In the genomic region with DNA sequence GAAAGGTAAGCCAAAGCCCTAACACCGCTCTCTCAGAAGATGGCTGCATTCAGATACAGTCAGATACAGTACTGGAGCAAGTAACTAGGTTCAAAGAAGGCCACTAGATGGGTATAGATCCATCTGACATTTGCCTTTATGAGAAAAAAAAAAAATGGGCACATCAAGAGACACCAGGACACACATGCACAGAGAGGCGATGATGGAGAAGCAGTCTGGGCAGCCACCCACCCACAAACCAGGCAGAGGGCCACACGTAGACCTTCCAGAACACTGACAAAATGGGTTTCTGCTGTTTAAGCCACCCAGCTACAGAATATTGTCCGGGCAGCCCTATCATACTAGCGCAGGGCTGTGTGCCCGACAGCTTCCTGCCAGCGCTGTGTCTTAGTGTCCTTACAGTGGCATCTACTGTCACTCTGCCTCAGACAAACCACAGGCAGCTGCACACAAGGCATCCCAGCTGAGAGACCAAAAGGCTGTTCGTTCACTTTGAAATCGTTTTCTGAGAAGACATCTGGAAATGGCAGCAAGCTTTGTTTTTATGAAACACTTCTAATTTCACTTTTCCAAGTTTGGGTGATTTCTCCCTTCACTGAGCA, we compare ENCODE assay signal across 13 mouse cellular contexts.
A peak's percentile ranks its signal among the peaks of the same experiment; 100 is the strongest.
DNase-seq lines count a peak whose midpoint lies in the region; ATAC-seq and TF ChIP-seq lines count a peak whose summit lies in the region.
"Had no signal": no experiment of that assay in that cellular context is flagged by ENCODE, and none has a peak within 500 bp of the region (broad histone marks: within the 10 kb centered on the region; RNA-seq: fewer than 3 reads in every experiment).

No protein-coding gene starts in this region.

- 90% methylated on average over 9 of the region's 9 CpGs for WGBS in hindbrain, embryonic 13.5 days
- 76% methylated on average over 9 of the region's 9 CpGs for WGBS in hindbrain, postnatal 0 days

- H3K27me3 ChIP-seq in hindbrain, embryonic 13.5 days, result no peaks in the 10 kb centered on the region
- no peaks in the 10 kb centered on the region for H3K27me3 ChIP-seq in hindbrain, postnatal 0 days (ENCODE audit: insufficient read depth, low read length)
- H3K27me3 ChIP-seq: embryonic facial prominence, embryonic 12.5 days; neural tube, embryonic 15.5 days had no signal

- peaks cover 3% of the 10 kb centered on the region; the same call in 1 of the 2 replicates for H3K4me1 ChIP-seq in hindbrain, embryonic 13.5 days (replicated peaks)
- no peaks in the 10 kb centered on the region for H3K4me1 ChIP-seq in hindbrain, postnatal 0 days (ENCODE audit: insufficient read depth, low read length)
- H3K4me1 ChIP-seq: embryonic facial prominence, embryonic 12.5 days; neural tube, embryonic 15.5 days had no signal

- no peak for TF ChIP-seq CTCF in hindbrain, postnatal 0 days (IDR thresholded peaks at IDR 0.05; ENCODE audit: low read depth)

- no peak for ATAC-seq in hindbrain, embryonic 13.5 days (ENCODE audit: low FRiP score)
- no peak for ATAC-seq in hindbrain, postnatal 0 days
- ATAC-seq in erythroid progenitor cell, adult 5-6 weeks (replicated peaks; ENCODE audit: low FRiP score, poor library complexity, severe bottlenecking), result peak; percentile 27; the same call in 1 of the 2 replicates

- H3K4me3 ChIP-seq in hindbrain, embryonic 13.5 days, result no peak overlapping the region
- H3K4me3 ChIP-seq in hindbrain, postnatal 0 days (ENCODE audit: low read length), result no peak overlapping the region
- H3K4me3 ChIP-seq: embryonic facial prominence, embryonic 12.5 days; neural tube, embryonic 15.5 days had no signal

- H3K27ac ChIP-seq in hindbrain, embryonic 13.5 days, result 0 out of 2 replicates have a peak overlapping the region, but pooled peaks have one; percentile 3
- H3K27ac ChIP-seq in hindbrain, postnatal 0 days, result no peak overlapping the region
- H3K27ac ChIP-seq: embryonic facial prominence, embryonic 12.5 days; macrophage; neural tube, embryonic 15.5 days had no signal

- H3K4me2 ChIP-seq in hindbrain, embryonic 13.5 days, result no peak overlapping the region
- no peak overlapping the region for H3K4me2 ChIP-seq in hindbrain, postnatal 0 days (ENCODE audit: low read depth, low read length)
- H3K4me2 ChIP-seq: embryonic facial prominence, embryonic 12.5 days; neural tube, embryonic 15.5 days had no signal

- DNase-seq in hindbrain, postnatal 0 days (ENCODE audit: low spot score), result no peak
- DNase-seq in T-cell, adult 2 months (ENCODE audit: low spot score), result peak; percentile 3
- DNase-seq in thymus, postnatal 10 days (ENCODE audit: low spot score in 2 of 2), result peak; percentile 59 to 63
- no peak for DNase-seq in spleen, postnatal 36 days (ENCODE audit: low spot score in 2 of 2)
- no peak for DNase-seq in lung, postnatal 25 days (ENCODE audit: low spot score)
- DNase-seq: adrenal gland, adult 2 months; cerebellum, postnatal 14 days; heart, postnatal 10 days had no signal

- no peak overlapping the region for H3K9ac ChIP-seq in hindbrain, embryonic 13.5 days
- no peak overlapping the region for H3K9ac ChIP-seq in hindbrain, postnatal 0 days (replicated peaks; ENCODE audit: low read length)
- H3K9ac ChIP-seq: embryonic facial prominence, embryonic 12.5 days; neural tube, embryonic 15.5 days had no signal

- H3K9me3 ChIP-seq in hindbrain, embryonic 13.5 days, result no peaks in the 10 kb centered on the region
- H3K9me3 ChIP-seq in hindbrain, postnatal 0 days (ENCODE audit: low read length), result no peaks in the 10 kb centered on the region
- H3K9me3 ChIP-seq: embryonic facial prominence, embryonic 12.5 days; neural tube, embryonic 15.5 days had no signal

- H3K36me3 ChIP-seq in hindbrain, embryonic 13.5 days, result peaks cover 22% of the 10 kb centered on the region
- peaks cover 16% of the 10 kb centered on the region for H3K36me3 ChIP-seq in hindbrain, postnatal 0 days (ENCODE audit: insufficient read depth, low read length)

Comparison
In these comparisons a context has a peak if more than half of its experiments do, and no peak if none do; other contexts are left out.
1. DNase-seq: peak in T-cell, adult 2 months (single experiment) and thymus, postnatal 10 days (2 of 2); none in hindbrain, postnatal 0 days (single experiment), spleen, postnatal 36 days (0 of 2) and lung, postnatal 25 days (single experiment).